ENCODE assay signal across 9 mouse cellular contexts in the genomic region with DNA sequence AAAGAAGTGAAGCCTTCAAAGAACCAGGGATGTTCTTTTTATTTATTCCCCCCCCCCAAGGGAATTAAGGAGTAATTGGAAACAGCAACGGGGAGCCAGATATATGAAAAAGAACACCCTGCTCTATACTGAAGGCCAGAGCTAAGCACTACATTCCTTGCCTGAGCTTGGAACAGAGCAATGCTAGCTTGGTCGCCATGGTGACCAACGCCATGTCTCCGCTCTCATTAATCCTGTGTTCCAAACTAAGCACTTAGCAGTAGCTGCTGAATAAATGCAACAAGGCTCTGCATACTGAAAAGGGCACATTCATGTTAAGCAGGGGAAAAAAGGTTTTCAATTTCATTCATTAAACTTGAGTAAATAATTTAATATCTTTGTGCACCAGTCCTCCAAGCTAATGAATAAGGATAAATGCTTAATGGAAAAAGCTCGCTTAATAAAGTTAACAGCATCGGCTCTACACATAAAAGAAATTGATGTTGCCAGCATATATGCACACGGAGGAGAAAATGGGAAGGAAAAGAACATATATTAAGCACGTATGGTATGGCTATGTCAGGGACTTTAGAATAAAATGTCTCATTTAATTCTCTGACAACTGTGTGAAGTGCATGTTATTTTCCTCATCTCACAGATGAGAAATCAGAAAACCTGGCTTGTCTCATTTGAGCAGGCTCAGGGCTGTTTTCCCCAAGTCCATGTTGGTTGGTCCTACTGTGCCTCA. TPM values are rescaled to one million over a fixed set of nuclear protein-coding genes. Genes with fewer than 3 reads are reported as not detected.
A peak's percentile ranks its signal among the peaks of the same experiment; 100 is the strongest.
DNase-seq lines count a peak whose midpoint lies in the region; ATAC-seq and TF ChIP-seq lines count a peak whose summit lies in the region.
"Had no signal": no experiment of that assay in that cellular context is flagged by ENCODE, and none has a peak within 500 bp of the region (broad histone marks: within the 10 kb centered on the region; RNA-seq: fewer than 3 reads in every experiment).

No protein-coding gene starts in this region.

- no peak for TF ChIP-seq POLR2A in heart, adult 2 months (IDR thresholded peaks at IDR 0.05; ENCODE audit: insufficient read depth, low read depth, low read length)
- no peak for TF ChIP-seq POLR2A in brain, embryonic 14.5 days (IDR thresholded peaks at IDR 0.05; ENCODE audit: borderline replicate concordance, extremely low read depth, insufficient read depth, insufficient read length, poor library complexity, severe bottlenecking)

- H3K4me1 ChIP-seq in heart, adult 2 months (ENCODE audit: control insufficient read depth, insufficient read depth, low read length): peaks cover 2% of the 10 kb centered on the region; the same call in 1 of the 2 replicates
- H3K4me1 ChIP-seq in hindbrain, embryonic 14.5 days (replicated peaks; ENCODE audit: control insufficient read depth, insufficient read depth, low read length): peaks cover 28% of the 10 kb centered on the region
- H3K4me1 ChIP-seq in midbrain, embryonic 16.5 days (ENCODE audit: control insufficient read depth, insufficient read depth, low read length): peaks cover 30% of the 10 kb centered on the region
- H3K4me1 ChIP-seq: megakaryocyte, embryonic 14.5 days had no signal

- H3K27me3 ChIP-seq in heart, adult 2 months (ENCODE audit: control insufficient read depth, insufficient read depth, low read length): no peaks in the 10 kb centered on the region
- H3K27me3 ChIP-seq in hindbrain, embryonic 14.5 days (ENCODE audit: control insufficient read depth, insufficient read depth, low read length): no peaks in the 10 kb centered on the region
- H3K27me3 ChIP-seq in midbrain, embryonic 16.5 days (ENCODE audit: control insufficient read depth, insufficient read depth, low read depth, low read length): no peaks in the 10 kb centered on the region

- no peaks in the 10 kb centered on the region for H3K79me2 ChIP-seq in heart, adult 2 months (replicated peaks; ENCODE audit: control insufficient read depth, insufficient read depth, low read length)

- H3K9me3 ChIP-seq in hindbrain, embryonic 14.5 days (ENCODE audit: control insufficient read depth, low read length): no peaks in the 10 kb centered on the region
- H3K9me3 ChIP-seq in midbrain, embryonic 16.5 days (replicated peaks; ENCODE audit: control insufficient read depth, low read length, poor library complexity, severe bottlenecking): no peaks in the 10 kb centered on the region
- H3K9me3 ChIP-seq: megakaryocyte, embryonic 14.5 days had no signal

- ATAC-seq in hindbrain, embryonic 14.5 days (ENCODE audit: low FRiP score): peak; percentile 90
- ATAC-seq in midbrain, embryonic 16.5 days: peak; percentile 97
- no peak for ATAC-seq in erythroblast, adult 5-6 weeks (replicated peaks; ENCODE audit: low FRiP score, poor library complexity, severe bottlenecking)

- peak overlapping the region; percentile 17 for H3K4me2 ChIP-seq in hindbrain, embryonic 14.5 days (replicated peaks)
- H3K4me2 ChIP-seq in midbrain, embryonic 16.5 days (ENCODE audit: low read length): peak overlapping the region; percentile 9; the same call in 1 of the 2 replicates

- peak; percentile 17 for DNase-seq in heart, adult 11 months
- no peak for DNase-seq in heart, adult 2 months
- DNase-seq in brain, embryonic 14.5 days (ENCODE audit: low read depth): peak; percentile 98
- DNase-seq in hindbrain, embryonic 14.5 days (ENCODE audit: low spot score): peak; percentile 74
- no peak for DNase-seq in heart, postnatal 36 days
- no peak for DNase-seq in cerebellum, adult 11-12 months

- no peak overlapping the region for H3K27ac ChIP-seq in heart, adult 2 months
- H3K27ac ChIP-seq in hindbrain, embryonic 14.5 days: peak overlapping the region; percentile 58
- H3K27ac ChIP-seq in midbrain, embryonic 16.5 days (ENCODE audit: low read length): peak overlapping the region; percentile 65

- no peak overlapping the region for H3K9ac ChIP-seq in heart, adult 2 months (ENCODE audit: low read depth, low read length)
- no peak overlapping the region for H3K9ac ChIP-seq in hindbrain, embryonic 14.5 days
- H3K9ac ChIP-seq in midbrain, embryonic 16.5 days (ENCODE audit: low read depth, low read length): no peak overlapping the region

- no peak overlapping the region for H3K4me3 ChIP-seq in heart, adult 2 months
- no peak overlapping the region for H3K4me3 ChIP-seq in hindbrain, embryonic 14.5 days (replicated peaks; ENCODE audit: low read length)
- no peak overlapping the region for H3K4me3 ChIP-seq in midbrain, embryonic 16.5 days (ENCODE audit: low read depth, low read length)
- H3K4me3 ChIP-seq: megakaryocyte, embryonic 14.5 days had no signal

- no peak for TF ChIP-seq EP300 in heart, adult 2 months (IDR thresholded peaks at IDR 0.05; ENCODE audit: insufficient read depth, low read depth, low read length)

- no peak for TF ChIP-seq CTCF in heart, adult 2 months (IDR thresholded peaks at IDR 0.05)
- no peak for TF ChIP-seq CTCF in brain, embryonic 14.5 days (IDR thresholded peaks at IDR 0.05; ENCODE audit: borderline replicate concordance, extremely low read depth, insufficient read depth, insufficient read length)

- H3K36me3 ChIP-seq in heart, adult 2 months (ENCODE audit: control insufficient read depth, insufficient read depth, low read length): no peaks in the 10 kb centered on the region
- H3K36me3 ChIP-seq in hindbrain, embryonic 14.5 days (replicated peaks; ENCODE audit: control insufficient read depth, insufficient read depth): no peaks in the 10 kb centered on the region
- no peaks in the 10 kb centered on the region for H3K36me3 ChIP-seq in midbrain, embryonic 16.5 days (ENCODE audit: control insufficient read depth, insufficient read depth, low read length)

- WGBS in heart, adult 2 months: 82% methylated on average over 8 of the region's 8 CpGs
- 18% methylated on average over 8 of the region's 8 CpGs for WGBS in hindbrain, embryonic 14.5 days
- 14% methylated on average over 8 of the region's 8 CpGs for WGBS in midbrain, embryonic 16.5 days

- intact Hi-C loops in heart, adult 2 months (cut with DNase I): no loop called here
- intact Hi-C loops in heart, postnatal 36 days (cut with DNase I): no loop called here

RNA-seq across cellular contexts. Expression of a gene that starts 25.4 kb away (rescaled TPM):
- 1 to 10 TPM; 4.4 to 5.0 TPM for total RNA-seq in heart, adult 2 months (2021)
- 3.1 and 8.1 TPM in 2 replicates for polyA plus RNA-seq in heart, adult 2 months (2012; rRNA removed)
- 19.1 and 20.4 TPM in 2 replicates for polyA plus RNA-seq in brain, embryonic 14.5 days (2012; rRNA removed)
- 17.1 and 18.7 TPM in 2 replicates for polyA plus RNA-seq in hindbrain, embryonic 14.5 days (2014; fragmentation: Nextera tagmentation; extraction: Ambion mirVana)
- 17.9 and 20.6 TPM in 2 replicates for polyA plus RNA-seq in midbrain, embryonic 16.5 days (2015; fragmentation: Nextera tagmentation; extraction: Ambion mirVana)
- 10 to 100 TPM in 1 of 2 experiments, 1 to 10 TPM in 1; 7.1 to 10.1 TPM for total RNA-seq in heart, postnatal 36 days (2021)
- total RNA-seq in erythroblast, adult 5-6 weeks (2015; ENCODE audit: low replicate concordance): not detected in 2 replicates
- not detected in 2 replicates for total RNA-seq in erythroblast, adult 5-6 weeks (2017; ENCODE audit: low replicate concordance)

Comparison
In these comparisons a context has a peak if more than half of its experiments do, and no peak if none do; other contexts are left out.
1. DNase-seq: peak in heart, adult 11 months (single experiment), brain, embryonic 14.5 days (single experiment) and hindbrain, embryonic 14.5 days (single experiment); none in heart, adult 2 months (0 of 2), heart, postnatal 36 days (0 of 2) and cerebellum, adult 11-12 months (single experiment).